ENCODE assay signal across 12 mouse cellular contexts in the genomic region with DNA sequence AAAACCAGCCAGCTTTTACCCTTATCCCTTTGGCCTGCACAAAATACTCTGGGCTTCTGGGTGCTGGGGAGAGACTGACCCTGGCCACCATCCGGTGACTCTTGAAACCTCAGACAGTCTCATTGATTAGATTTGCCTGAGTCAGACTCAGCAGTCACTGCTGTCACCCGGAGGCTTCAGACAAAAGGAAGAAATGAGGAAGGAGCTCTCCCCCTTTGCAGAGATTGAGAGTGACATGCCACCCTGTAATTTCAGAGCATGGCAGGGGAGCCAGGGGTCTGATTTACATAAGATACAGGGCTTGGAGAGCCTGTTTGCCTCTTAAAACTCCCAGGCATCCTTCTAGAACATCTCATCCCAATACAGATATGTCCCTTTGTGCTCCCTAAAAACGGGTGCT. TPM values are rescaled to one million over a fixed set of nuclear protein-coding genes. Genes with fewer than 3 reads are reported as not detected.
DNase-seq lines count a peak whose midpoint lies in the region; ATAC-seq and TF ChIP-seq lines count a peak whose summit lies in the region.
"Had no signal": no experiment of that assay in that cellular context is flagged by ENCODE, and none has a peak within 500 bp of the region (broad histone marks: within the 10 kb centered on the region; RNA-seq: fewer than 3 reads in every experiment).

No protein-coding gene starts in this region.

- no peak for DNase-seq in heart, embryonic 10.5 days (ENCODE audit: low spot score)
- DNase-seq in heart, adult 2 months = no peak
- DNase-seq in lung, adult 2 months = no peak
- no peak for DNase-seq in adrenal gland, adult 2 months
- DNase-seq: B cell, adult 2 months; cerebellum, postnatal 10 days; kidney, adult 8-10 months had no signal

- intact Hi-C loops in heart, adult 2 months (cut with DNase I) = no loop called here

- H3K27ac ChIP-seq in heart, embryonic 10.5 days = peak overlapping the region; percentile 90
- H3K27ac ChIP-seq in heart, adult 2 months = no peak overlapping the region; the same call in 1 of the 2 replicates
- H3K27ac ChIP-seq in lung, embryonic 15.5 days = peak overlapping the region; percentile 83
- H3K27ac ChIP-seq in forebrain, embryonic 15.5 days (replicated peaks) = peak overlapping the region; percentile 50
- H3K27ac ChIP-seq in olfactory bulb, adult 2 months (ENCODE audit: insufficient read depth, low read depth, low read length) = peak overlapping the region; percentile 34; the same call in 1 of the 2 replicates

- no peak for TF ChIP-seq POLR2A in heart, adult 2 months (IDR thresholded peaks at IDR 0.05; ENCODE audit: insufficient read depth, low read depth, low read length)
- TF ChIP-seq POLR2A in lung, adult 2 months (IDR thresholded peaks at IDR 0.05; ENCODE audit: borderline replicate concordance, extremely low read depth, low read depth, low read length) = no peak
- no peak for TF ChIP-seq POLR2A in olfactory bulb, adult 2 months (IDR thresholded peaks at IDR 0.05; ENCODE audit: insufficient read depth, low read depth, low read length)

- H3K27me3 ChIP-seq in heart, embryonic 10.5 days (ENCODE audit: insufficient read depth, poor library complexity, severe bottlenecking) = 0 out of 2 replicates have a peak, but pooled peaks cover 3% of the 10 kb centered on the region
- H3K27me3 ChIP-seq in heart, adult 2 months (ENCODE audit: control insufficient read depth, insufficient read depth, low read length) = no peaks in the 10 kb centered on the region
- no peaks in the 10 kb centered on the region for H3K27me3 ChIP-seq in lung, embryonic 15.5 days
- H3K27me3 ChIP-seq in forebrain, embryonic 15.5 days = no peaks in the 10 kb centered on the region
- H3K27me3 ChIP-seq: Patski had no signal

- no peak for TF ChIP-seq EP300 in heart, adult 2 months (IDR thresholded peaks at IDR 0.05; ENCODE audit: insufficient read depth, low read depth, low read length)

- H3K4me2 ChIP-seq in lung, embryonic 15.5 days = no peak overlapping the region
- H3K4me2 ChIP-seq in forebrain, embryonic 15.5 days (replicated peaks) = no peak overlapping the region

- no peaks in the 10 kb centered on the region for H3K9me3 ChIP-seq in heart, embryonic 10.5 days
- H3K9me3 ChIP-seq in lung, embryonic 15.5 days = no peaks in the 10 kb centered on the region
- H3K9me3 ChIP-seq in forebrain, embryonic 15.5 days = no peaks in the 10 kb centered on the region

- no peaks in the 10 kb centered on the region for H3K79me2 ChIP-seq in heart, adult 2 months (replicated peaks; ENCODE audit: control insufficient read depth, insufficient read depth, low read length)

- no peaks in the 10 kb centered on the region for H3K36me3 ChIP-seq in heart, embryonic 10.5 days
- H3K36me3 ChIP-seq in heart, adult 2 months (ENCODE audit: control insufficient read depth, insufficient read depth, low read length) = no peaks in the 10 kb centered on the region
- H3K36me3 ChIP-seq in lung, embryonic 15.5 days = no peaks in the 10 kb centered on the region
- H3K36me3 ChIP-seq in forebrain, embryonic 15.5 days = no peaks in the 10 kb centered on the region

- WGBS in heart, embryonic 10.5 days = 15% methylated on average over 3 of the region's 3 CpGs
- 53% methylated on average over 3 of the region's 3 CpGs for WGBS in heart, adult 2 months
- WGBS in lung, embryonic 15.5 days = 38% methylated on average over 3 of the region's 3 CpGs
- 53% methylated on average over 3 of the region's 3 CpGs for WGBS in lung, adult 2 months
- WGBS in forebrain, embryonic 15.5 days = 32% methylated on average over 3 of the region's 3 CpGs
- WGBS in olfactory bulb, adult 2 months = 30% methylated on average over 3 of the region's 3 CpGs

- no peak overlapping the region for H3K4me3 ChIP-seq in heart, embryonic 10.5 days
- no peak overlapping the region for H3K4me3 ChIP-seq in heart, adult 2 months
- H3K4me3 ChIP-seq in lung, embryonic 15.5 days = no peak overlapping the region
- H3K4me3 ChIP-seq in lung, adult 2 months (replicated peaks; ENCODE audit: extremely low read depth, low read depth, low read length) = no peak overlapping the region
- H3K4me3 ChIP-seq in forebrain, embryonic 15.5 days = no peak overlapping the region
- H3K4me3 ChIP-seq in olfactory bulb, adult 2 months (ENCODE audit: insufficient read depth, low read depth, low read length) = no peak overlapping the region

- H3K9ac ChIP-seq in heart, adult 2 months (ENCODE audit: low read depth, low read length) = no peak overlapping the region
- H3K9ac ChIP-seq in lung, embryonic 15.5 days = no peak overlapping the region
- H3K9ac ChIP-seq in forebrain, embryonic 15.5 days (replicated peaks) = no peak overlapping the region

- no peak for TF ChIP-seq CTCF in heart, adult 2 months (IDR thresholded peaks at IDR 0.05)
- no peak for TF ChIP-seq CTCF in lung, adult 2 months (IDR thresholded peaks at IDR 0.05; ENCODE audit: insufficient read depth, low read length)
- TF ChIP-seq CTCF in olfactory bulb, adult 2 months (IDR thresholded peaks at IDR 0.05; ENCODE audit: insufficient read depth, low read depth, low read length) = no peak

- ATAC-seq in lung, embryonic 15.5 days (ENCODE audit: borderline replicate concordance, extremely low read depth, low FRiP score, low TSS enrichment) = no peak
- ATAC-seq in forebrain, embryonic 15.5 days (replicated peaks) = no peak
- no peak for ATAC-seq in erythroblast, adult 5-6 weeks (replicated peaks; ENCODE audit: low FRiP score, poor library complexity, severe bottlenecking)
- ATAC-seq: Patski had no signal

- peaks cover 97% of the 10 kb centered on the region for H3K4me1 ChIP-seq in heart, embryonic 10.5 days
- H3K4me1 ChIP-seq in heart, adult 2 months (ENCODE audit: control insufficient read depth, insufficient read depth, low read length) = peaks cover 17% of the 10 kb centered on the region
- H3K4me1 ChIP-seq in lung, embryonic 15.5 days = peaks cover 56% of the 10 kb centered on the region
- peaks cover 14% of the 10 kb centered on the region for H3K4me1 ChIP-seq in lung, adult 2 months (ENCODE audit: control insufficient read depth, insufficient read depth, low read length)
- H3K4me1 ChIP-seq in forebrain, embryonic 15.5 days = peaks cover 55% of the 10 kb centered on the region
- H3K4me1 ChIP-seq in olfactory bulb, adult 2 months (ENCODE audit: control insufficient read depth, insufficient read depth, low read length) = peaks cover 73% of the 10 kb centered on the region

RNA-seq across cellular contexts. Expression of a gene that starts 46.8 kb away (rescaled TPM):
- polyA plus RNA-seq in heart, embryonic 10.5 days (2016; fragmentation: Nextera tagmentation; extraction: Ambion mirVana) = 3.6 and 4.6 TPM in 2 replicates
- 1 to 10 TPM; 1.1 to 1.3 TPM for total RNA-seq in heart, adult 2 months (2021)
- 2.5 and 2.6 TPM in 2 replicates for polyA plus RNA-seq in heart, adult 2 months (2012; rRNA removed)
- 5.9 and 7.7 TPM in 2 replicates for polyA plus RNA-seq in lung, embryonic 15.5 days (2015; fragmentation: Nextera tagmentation; extraction: Ambion mirVana)
- 14.2 and 15.5 TPM in 2 replicates for polyA plus RNA-seq in lung, adult 2 months (2012; rRNA removed)
- 8.8 and 8.9 TPM in 2 replicates for polyA plus RNA-seq in forebrain, embryonic 15.5 days (2015; fragmentation: Nextera tagmentation; extraction: Ambion mirVana)
- polyA plus RNA-seq in olfactory bulb, adult 2 months (2012; ENCODE audit: insufficient read depth, insufficient read length, low replicate concordance, missing spikeins) = not detected in 2 replicates
- total RNA-seq in erythroblast, adult 5-6 weeks (2015; ENCODE audit: low replicate concordance) = 2.9 TPM in 1 of 2 replicates, not detected in the other
- total RNA-seq in erythroblast, adult 5-6 weeks (2017; ENCODE audit: low replicate concordance) = 0.28 TPM in 1 of 2 replicates, not detected in the other
- 1 to 10 TPM; 5.5 to 5.9 TPM for total RNA-seq in adrenal gland, adult 2 months (2021)
- 14.2 and 18.8 TPM in 2 replicates for polyA plus RNA-seq in adrenal gland, adult 2 months (2012; rRNA removed)

RNA-seq across cellular contexts. Expression of a gene that starts 47.0 kb away (rescaled TPM):
- polyA plus RNA-seq in heart, embryonic 10.5 days (2016; fragmentation: Nextera tagmentation; extraction: Ambion mirVana) = 144 and 165 TPM in 2 replicates
- 10 to 100 TPM; 67.6 to 74.7 TPM for total RNA-seq in heart, adult 2 months (2021)
- 54.7 and 102 TPM in 2 replicates for polyA plus RNA-seq in heart, adult 2 months (2012; rRNA removed)
- 157 and 163 TPM in 2 replicates for polyA plus RNA-seq in lung, embryonic 15.5 days (2015; fragmentation: Nextera tagmentation; extraction: Ambion mirVana)
- 76.1 and 85.9 TPM in 2 replicates for polyA plus RNA-seq in lung, adult 2 months (2012; rRNA removed)
- polyA plus RNA-seq in forebrain, embryonic 15.5 days (2015; fragmentation: Nextera tagmentation; extraction: Ambion mirVana) = 127 TPM in 2 replicates
- not detected in 2 replicates for polyA plus RNA-seq in olfactory bulb, adult 2 months (2012; ENCODE audit: insufficient read depth, insufficient read length, low replicate concordance, missing spikeins)
- total RNA-seq in erythroblast, adult 5-6 weeks (2015; ENCODE audit: low replicate concordance) = 27.1 and 49.3 TPM in 2 replicates
- 34.8 and 36.0 TPM in 2 replicates for total RNA-seq in erythroblast, adult 5-6 weeks (2017; ENCODE audit: low replicate concordance)
- 100 to 1,000 TPM; 114 to 115 TPM for total RNA-seq in adrenal gland, adult 2 months (2021)
- polyA plus RNA-seq in adrenal gland, adult 2 months (2012; rRNA removed) = 49.1 and 58.4 TPM in 2 replicates
